Mouse (Mus musculus): ENCODE measurements around the gene Them5. TPM values are rescaled to one million over a fixed set of nuclear protein-coding genes. Genes with fewer than 3 reads are reported as not detected.

The Them5 gene
- not detected for polyA plus RNA-seq (2017; shearing (Covaris generic))

GRCm38 (mm10) chr3:94341959-94342422 is at the start of gene Them5:
Them5 (plus strand) TSS chr3:94342099.

GRCm38 (mm10) chr3:94309633-94310363 is 32.1 kb upstream of the Them5 start, which contains the start of gene Them4:
Them4 (plus strand) TSS chr3:94310089.

GRCm38 (mm10) chr3:94362138-94362537 is 20.2 kb downstream of the Them5 start, which contains the start of gene C2cd4d:
C2cd4d (plus strand) TSS chr3:94362438.

GRCm38 (mm10) chr3:94372641-94373040 is 30.7 kb downstream of the Them5 start, which contains the start of gene Rorc:
Rorc (plus strand) TSS chr3:94372794.

Other genes starting within 250 kb of the Them5 start
- not detected for gene Gm10696, start 163.9 kb upstream of the Them5 start, polyA plus RNA-seq (2017; shearing (Covaris generic))
- not detected for gene Gm5286, start 145.4 kb upstream of the Them5 start, polyA plus RNA-seq (2017; shearing (Covaris generic))
- gene Gm4778, start 78.1 kb upstream of the Them5 start, polyA plus RNA-seq (2017; shearing (Covaris generic)): not detected
- 5.0 TPM for gene Them4, start 32.0 kb upstream of the Them5 start, polyA plus RNA-seq (2017; shearing (Covaris generic))
- gene C2cd4d, start 20.3 kb downstream of the Them5 start, polyA plus RNA-seq (2017; shearing (Covaris generic)): not detected
- not detected for gene Rorc, start 30.7 kb downstream of the Them5 start, polyA plus RNA-seq (2017; shearing (Covaris generic))
- gene Lingo4, start 56.4 kb downstream of the Them5 start, polyA plus RNA-seq (2017; shearing (Covaris generic)): not detected
- gene Tdrkh, start 71.2 kb downstream of the Them5 start, polyA plus RNA-seq (2017; shearing (Covaris generic)): 2.5 TPM
- 61.5 TPM for gene Mrpl9, start 101.2 kb downstream of the Them5 start, polyA plus RNA-seq (2017; shearing (Covaris generic))
- gene Oaz3, start 101.8 kb downstream of the Them5 start, polyA plus RNA-seq (2017; shearing (Covaris generic)): 1.8 TPM
- gene Celf3, start 136.2 kb downstream of the Them5 start, polyA plus RNA-seq (2017; shearing (Covaris generic)): not detected
- gene Riiad1, start 138.2 kb downstream of the Them5 start, polyA plus RNA-seq (2017; shearing (Covaris generic)): 1.8 TPM
- gene Snx27, start 240.6 kb downstream of the Them5 start, polyA plus RNA-seq (2017; shearing (Covaris generic)): 15.6 TPM

Data from effector memory CD4-positive, alpha-beta T cell, adult 5 months (primary cell).